Mouse (Mus musculus) limb, embryonic 10.5 days (tissue): ENCODE data around the gene Zscan22. TPM values are rescaled to one million over a fixed set of nuclear protein-coding genes. Genes with fewer than 3 reads are reported as not detected.
"Not testable (repeated sequence)": the region's sequence is repeated elsewhere in the genome, so short reads cannot be mapped to it uniquely, and the experiment has no call there.

ENCODE experiments used
- DNase-seq: peaks from one replicate; pipeline ENCODE4 v3.0.0-alpha.2; 2017; ENCODE audit warnings: low spot score
- H3K27ac ChIP-seq: fragments of 300-500 bp; sonication (generic); 2 replicates; pipeline ENCODE4 v1.5.1; 2016; ENCODE audit warnings: mild to moderate bottlenecking
- H3K27me3 ChIP-seq: fragments of 300-500 bp; sonication (generic); 2 replicates; pipeline ENCODE4 v1.6.1; 2016; ENCODE audit warnings: low read depth, mild to moderate bottlenecking; ENCODE audit not compliant: poor library complexity, severe bottlenecking
- H3K36me3 ChIP-seq: fragments of 300-500 bp; sonication (generic); 2 replicates; pipeline ENCODE4 v1.6.1; 2016; ENCODE audit warnings: mild to moderate bottlenecking, moderate library complexity
- H3K4me1 ChIP-seq: fragments of 300-500 bp; sonication (generic); 2 replicates; pipeline ENCODE4 v1.6.1; 2016
- H3K4me3 ChIP-seq: fragments of 300-500 bp; sonication (generic); 2 replicates; pipeline ENCODE4 v1.5.1; 2016; ENCODE audit warnings: mild to moderate bottlenecking, moderate library complexity
- H3K9me3 ChIP-seq: fragments of 300-500 bp; sonication (generic); replicated peaks from 2 replicates; pipeline ENCODE4 v1.6.1; 2016; ENCODE audit warnings: mild to moderate bottlenecking
- WGBS: fragments of 180-500 bp; shearing (Covaris S2); methylation state at CpG from one replicate; pipeline ENCODE4 v1.1.7; 2016; 5-methylcytosine and 5-hydroxymethylcytosine counted together
- polyA plus RNA-seq: library from polyadenylated mRNA; unstranded; fragments of >200 nt; fragmentation: Nextera tagmentation; extraction: Ambion mirVana; gene quantifications from 2 replicates; pipeline ENCODE4 v1.2.1, GENCODE M21; 2016

Zscan22 gene
- 22.4 and 23.1 TPM in 2 replicates for polyA plus RNA-seq

GRCm38 (mm10) chr7:12897655-12898410 is at the start of gene Zscan22:
TSS of gene Zscan22 (plus strand) at chr7:12897815.
- Histone ChIP-seq H3K36me3 (peaks cover 25% of the 10 kb centered on the region), H3K4me3 (peak within 1 kb of the TSS; percentile 70), H3K9me3 (no peaks in the 10 kb centered on the region), H3K27ac (peak within 1 kb of the TSS; percentile 85), H3K27me3 (no peaks in the 10 kb centered on the region), H3K4me1 (peaks cover 5% of the 10 kb centered on the region; the same call in 1 of the 2 replicates)
- peak; percentile 91 for DNase-seq
- WGBS: 8% methylated on average over 36 of the region's 36 CpGs

GRCm38 (mm10) chr7:12874301-12874700 is 23.3 kb upstream of the Zscan22 start:
- 30% methylated on average over 3 of the region's 3 CpGs for whole genome bisulfite sequencing
- Histone ChIP-seq H3K9me3 (no peaks in the 10 kb centered on the region), H3K27ac (no peak overlapping the region), H3K4me3 (no peak overlapping the region), H3K27me3 (no peaks in the 10 kb centered on the region), H3K4me1 (no peaks in the 10 kb centered on the region), H3K36me3 (no peaks in the 10 kb centered on the region)
- no peak for DNase-seq

- Histone ChIP-seq H3K27me3 (no peaks in the 10 kb centered on the region), H3K4me1 (peaks cover 12% of the 10 kb centered on the region), H3K36me3 (peaks cover 21% of the 10 kb centered on the region), H3K9me3 (no peaks in the 10 kb centered on the region), H3K27ac (no peak overlapping the region), H3K4me3 (no peak overlapping the region)
- no peak for DNase-seq
Observed at GRCm38 (mm10) chr7:12880036-12880435, 17.6 kb upstream of the Zscan22 start.

- H3K27me3 ChIP-seq, DNase-seq, H3K9me3 ChIP-seq: not testable (repeated sequence)
- Histone ChIP-seq H3K4me3 (peak overlapping the region; percentile 79), H3K27ac (peak overlapping the region; percentile 89), H3K36me3 (peaks cover 26% of the 10 kb centered on the region), H3K4me1 (peaks cover 12% of the 10 kb centered on the region)
- 45% methylated on average over 8 of the region's 8 CpGs for WGBS
Observed at GRCm38 (mm10) chr7:12880497-12880896, 17.1 kb upstream of the Zscan22 start.

GRCm38 (mm10) chr7:12880911-12881660 is 16.5 kb upstream of the Zscan22 start, which contains the start of gene Zfp128:
TSS of gene Zfp128 (plus strand) at chr7:12881177.
- Histone ChIP-seq H3K27ac (peak within 1 kb of the TSS; percentile 89), H3K4me1 (peaks cover 12% of the 10 kb centered on the region), H3K4me3 (peak within 1 kb of the TSS; percentile 79), H3K36me3 (peaks cover 32% of the 10 kb centered on the region), H3K9me3 (no peaks in the 10 kb centered on the region), H3K27me3 (no peaks in the 10 kb centered on the region)
- WGBS: 2% methylated on average over 35 of the region's 35 CpGs
- peak; percentile 93 for DNase-seq

GRCm38 (mm10) chr7:12886563-12887266 is 10.9 kb upstream of the Zscan22 start:
- Histone ChIP-seq H3K4me3 (no peak overlapping the region), H3K27ac (no peak overlapping the region), H3K36me3 (peaks cover 86% of the 10 kb centered on the region), H3K27me3 (no peaks in the 10 kb centered on the region), H3K9me3 (no peaks in the 10 kb centered on the region), H3K4me1 (peaks cover 8% of the 10 kb centered on the region)
- no peak for DNase-seq
- WGBS: 92% methylated on average over 12 of the region's 12 CpGs

- DNase-seq: no peak
- Histone ChIP-seq H3K4me1 (no peaks in the 10 kb centered on the region), H3K27ac (no peak overlapping the region), H3K36me3 (peaks cover 94% of the 10 kb centered on the region), H3K9me3 (no peaks in the 10 kb centered on the region), H3K27me3 (no peaks in the 10 kb centered on the region), H3K4me3 (no peak overlapping the region)
- WGBS: 96% methylated on average over 5 of the region's 5 CpGs
Observed at GRCm38 (mm10) chr7:12887585-12887984, 10.0 kb upstream of the Zscan22 start.

GRCm38 (mm10) chr7:12890928-12891327 is 6.7 kb upstream of the Zscan22 start:
- DNase-seq: no peak
- Histone ChIP-seq H3K27ac (no peak overlapping the region), H3K27me3 (no peaks in the 10 kb centered on the region), H3K36me3 (peaks cover 66% of the 10 kb centered on the region), H3K4me3 (no peak overlapping the region), H3K4me1 (no peaks in the 10 kb centered on the region), H3K9me3 (no peaks in the 10 kb centered on the region)
- 90% methylated on average over 14 of the region's 14 CpGs for WGBS

GRCm38 (mm10) chr7:12891334-12891733 is 6.3 kb upstream of the Zscan22 start:
- Histone ChIP-seq H3K27me3 (no peaks in the 10 kb centered on the region), H3K9me3 (no peaks in the 10 kb centered on the region), H3K4me1 (no peaks in the 10 kb centered on the region), H3K4me3 (no peak overlapping the region), H3K27ac (no peak overlapping the region), H3K36me3 (peaks cover 62% of the 10 kb centered on the region)
- 75% methylated on average over 1 of the region's 1 CpGs for WGBS
- DNase-seq: no peak

- DNase-seq: no peak
- Histone ChIP-seq H3K36me3 (peaks cover 59% of the 10 kb centered on the region), H3K4me1 (peaks cover 5% of the 10 kb centered on the region; the same call in 1 of the 2 replicates)
Observed at GRCm38 (mm10) chr7:12901517-12901916, 3.9 kb downstream of the Zscan22 start.

GRCm38 (mm10) chr7:12903623-12904022 is 6.0 kb downstream of the Zscan22 start:
- H3K27ac ChIP-seq: no peak overlapping the region
- no peak for DNase-seq
- H3K27me3 ChIP-seq: no peaks in the 10 kb centered on the region
- 0 out of 2 replicates have a peak, but pooled peaks cover under 1% of the 10 kb centered on the region for H3K4me1 ChIP-seq
- H3K9me3 ChIP-seq: no peaks in the 10 kb centered on the region
- H3K36me3 ChIP-seq: peaks cover 80% of the 10 kb centered on the region
- 50% methylated on average over 10 of the region's 10 CpGs for WGBS
- H3K4me3 ChIP-seq: no peak overlapping the region

More at GRCm38 (mm10) chr7:12901517-12901916, 3.9 kb downstream of the Zscan22 start:
- WGBS: 90% methylated on average over 5 of the region's 5 CpGs
- H3K27me3 ChIP-seq: no peaks in the 10 kb centered on the region
- no peaks in the 10 kb centered on the region for H3K9me3 ChIP-seq
- H3K27ac ChIP-seq: no peak overlapping the region
- H3K4me3 ChIP-seq: no peak overlapping the region

GRCm38 (mm10) chr7:12905146-12905545 is 7.5 kb downstream of the Zscan22 start:
- DNase-seq: no peak
- Histone ChIP-seq H3K36me3 (peaks cover 90% of the 10 kb centered on the region), H3K27me3 (no peaks in the 10 kb centered on the region), H3K27ac (no peak overlapping the region), H3K9me3 (no peaks in the 10 kb centered on the region), H3K4me1 (peaks cover 7% of the 10 kb centered on the region), H3K4me3 (no peak overlapping the region)
- 100% methylated on average over 1 of the region's 1 CpGs for WGBS
